Mouse (Mus musculus): ENCODE measurements around the gene Brpf1. TPM values are rescaled to one million over a fixed set of nuclear protein-coding genes. Genes with fewer than 3 reads are reported as not detected.
"Not testable (repeated sequence)": the region's sequence is repeated elsewhere in the genome, so short reads cannot be mapped to it uniquely, and the experiment has no call there.

Gene Brpf1
- polyA plus RNA-seq, 1 experiment from 2014 or later, result 7.5 TPM

DNA sequence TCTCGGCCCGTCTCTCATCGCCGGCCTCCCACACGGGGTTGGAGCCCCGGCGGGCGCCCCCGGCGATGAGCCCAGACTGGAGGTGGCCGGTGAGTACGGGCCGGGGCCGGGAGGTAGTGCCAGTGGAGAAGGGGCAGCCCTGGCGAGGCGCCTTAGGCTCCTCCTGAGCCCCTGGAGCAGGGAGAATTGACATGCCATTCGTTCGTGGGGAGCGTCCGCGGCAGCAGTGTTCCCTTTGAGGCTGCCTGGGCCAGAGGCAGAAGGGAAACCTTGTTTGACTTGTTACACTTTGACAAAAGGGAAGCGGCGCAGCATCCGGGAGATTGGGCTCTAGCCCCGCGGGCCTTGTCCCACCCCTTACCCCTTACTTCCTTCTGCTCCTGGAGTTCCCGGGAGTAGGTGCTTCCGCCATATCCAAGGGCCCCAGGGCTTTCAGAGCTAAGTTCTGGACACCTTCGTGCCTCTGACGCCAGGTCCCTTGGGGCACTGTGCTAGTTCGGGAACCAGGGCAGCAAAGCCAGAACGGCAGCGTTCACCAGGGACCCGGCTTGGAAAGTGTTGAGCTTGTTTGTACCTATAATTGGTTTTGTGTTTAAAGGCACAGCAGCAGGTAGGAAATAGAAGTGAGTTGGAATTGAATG, 664 bp downstream of the Brpf1 start:
- Histone ChIP-seq H3K27ac (peak overlapping the region; percentile 95), H3K36me3 (peaks cover 24% of the 10 kb centered on the region), H3K4me3 (replicated peaks) (peak overlapping the region; percentile 99), H3K27me3 (no peaks in the 10 kb centered on the region), H3K4me2 (peak overlapping the region; percentile 96), H3K4me1 (replicated peaks) (peaks cover 30% of the 10 kb centered on the region), H3K9ac (peak overlapping the region; percentile 97), H3K9me3 (replicated peaks) (no peaks in the 10 kb centered on the region)
- WGBS (ENCODE audit: insufficient replicate concordance), result 1% methylated on average over 34 of the region's 34 CpGs
- ATAC-seq (ENCODE audit: low read depth), result no peak
- DNase-seq, result peak; percentile 43

DNA sequence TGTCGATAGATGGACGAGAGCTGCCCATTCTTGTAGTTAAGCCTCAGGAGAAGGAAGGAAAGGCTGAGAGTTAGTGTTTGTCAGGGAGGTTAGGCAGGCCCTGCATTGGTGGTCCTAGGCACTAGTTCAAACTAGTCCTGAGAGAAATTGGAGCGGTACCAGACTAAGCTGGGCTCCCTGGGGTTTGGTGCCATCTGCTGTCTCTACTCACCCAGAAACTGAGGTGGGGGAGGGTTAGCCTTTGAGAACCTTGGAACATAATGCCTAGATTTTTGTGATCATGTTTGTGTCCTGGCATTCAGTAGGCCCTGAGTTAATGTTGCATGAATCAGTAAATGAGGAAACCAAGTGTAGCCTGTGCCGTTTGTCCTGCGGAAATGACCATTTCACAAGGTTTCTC, 1.2 kb downstream of the Brpf1 start:
- peak overlapping the region; percentile 97 for H3K9ac ChIP-seq
- 20% methylated on average over 5 of the region's 5 CpGs for WGBS (ENCODE audit: insufficient replicate concordance)
- DNase-seq, result no peak
- peak overlapping the region; percentile 99 for H3K4me3 ChIP-seq (replicated peaks)
- no peaks in the 10 kb centered on the region for H3K9me3 ChIP-seq (replicated peaks)
- H3K27ac ChIP-seq, result peak overlapping the region; percentile 95; the same call in 1 of the 2 replicates
- ATAC-seq (ENCODE audit: low read depth), result no peak
- H3K4me2 ChIP-seq, result peak overlapping the region; percentile 96
- H3K27me3 ChIP-seq, result no peaks in the 10 kb centered on the region
- H3K4me1 ChIP-seq (replicated peaks), result peaks cover 30% of the 10 kb centered on the region
- peaks cover 29% of the 10 kb centered on the region for H3K36me3 ChIP-seq

DNA sequence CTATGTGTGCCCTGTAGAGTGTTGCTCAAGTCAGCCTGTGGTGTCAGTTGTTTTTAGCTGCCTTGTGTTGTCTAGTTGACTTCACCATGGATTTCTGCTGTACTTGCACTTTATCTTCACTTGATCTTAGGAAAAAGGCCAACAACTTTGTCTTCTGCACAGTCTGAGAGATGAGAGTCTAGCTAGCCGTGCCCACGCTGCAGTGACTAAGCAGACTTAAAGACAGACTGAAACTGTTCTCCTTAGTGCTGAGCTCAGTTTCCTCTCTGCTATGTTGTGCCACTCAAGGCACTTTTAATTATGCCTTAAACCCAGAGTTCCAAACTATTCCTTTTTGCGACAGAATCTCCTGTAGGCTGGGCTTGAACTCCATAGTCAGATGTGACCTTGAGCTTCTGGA, 9.0 kb downstream of the Brpf1 start:
- Histone ChIP-seq H3K36me3 (peaks cover 93% of the 10 kb centered on the region), H3K4me2 (no peak overlapping the region), H3K9ac (no peak overlapping the region), H3K9me3 (replicated peaks) (no peaks in the 10 kb centered on the region), H3K4me3 (replicated peaks) (no peak overlapping the region), H3K4me1 (replicated peaks) (no peaks in the 10 kb centered on the region), H3K27me3 (no peaks in the 10 kb centered on the region), H3K27ac (no peak overlapping the region)
- no peak for DNase-seq
- no peak for ATAC-seq (ENCODE audit: low read depth)
- 86% methylated on average over 3 of the region's 3 CpGs for WGBS (ENCODE audit: insufficient replicate concordance)

DNA sequence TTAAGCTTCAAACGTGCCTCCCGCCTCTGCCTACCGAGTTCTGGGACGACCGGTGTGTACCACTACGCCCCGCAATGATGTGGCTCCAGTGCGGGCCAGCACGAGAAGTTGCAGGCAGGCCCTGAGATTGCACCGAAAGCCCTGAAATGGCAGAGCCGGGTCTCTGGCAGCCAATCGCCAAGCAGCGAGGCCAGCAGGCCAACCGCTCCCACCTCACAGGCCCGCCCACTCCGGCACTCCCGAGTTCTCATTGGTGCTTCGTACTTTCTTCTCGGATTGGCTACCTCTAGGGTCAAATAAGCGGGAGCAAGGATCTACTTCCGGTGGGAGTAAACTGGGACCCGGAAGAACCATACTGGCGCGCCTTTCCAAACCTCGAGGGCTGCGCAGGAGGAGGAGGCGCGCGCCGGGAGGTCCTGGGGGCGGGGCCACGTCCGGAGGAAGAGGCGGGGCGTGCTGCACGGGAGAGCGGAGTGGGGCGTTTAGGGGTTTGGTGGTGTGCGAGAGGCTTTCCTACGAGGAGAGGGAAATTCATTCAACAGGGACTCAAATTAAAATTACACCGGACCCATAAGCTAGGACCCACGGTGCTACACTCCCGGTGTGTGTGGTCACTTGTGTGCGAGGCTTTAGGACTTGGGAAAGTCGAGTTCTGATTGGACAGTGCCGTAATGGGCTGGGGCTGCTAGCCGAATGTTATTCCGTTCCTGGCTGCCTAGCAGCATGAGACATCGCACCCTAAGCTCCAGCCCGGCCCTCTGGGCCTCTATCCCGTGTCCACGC, 19.8 kb downstream of the Brpf1 start, which contains the start of gene Ogg1:
TSS of gene Ogg1 (plus strand) at position 440 of the 783 bp plus-strand sequence.
- Histone ChIP-seq H3K4me1 (replicated peaks) (peaks cover 41% of the 10 kb centered on the region), H3K9me3 (replicated peaks) (no peaks in the 10 kb centered on the region), H3K4me2 (peak within 1 kb of the TSS; percentile 98), H3K27ac (peak within 1 kb of the TSS; percentile 88), H3K36me3 (peaks cover 50% of the 10 kb centered on the region), H3K9ac (peak within 1 kb of the TSS; percentile 78), H3K27me3 (no peaks in the 10 kb centered on the region), H3K4me3 (replicated peaks) (peak within 1 kb of the TSS; percentile 70)
- under 1% methylated on average over 52 of the region's 52 CpGs for WGBS (ENCODE audit: insufficient replicate concordance)
- peak; percentile 99 for DNase-seq
- peak; percentile 97 for ATAC-seq (ENCODE audit: low read depth)

DNA sequence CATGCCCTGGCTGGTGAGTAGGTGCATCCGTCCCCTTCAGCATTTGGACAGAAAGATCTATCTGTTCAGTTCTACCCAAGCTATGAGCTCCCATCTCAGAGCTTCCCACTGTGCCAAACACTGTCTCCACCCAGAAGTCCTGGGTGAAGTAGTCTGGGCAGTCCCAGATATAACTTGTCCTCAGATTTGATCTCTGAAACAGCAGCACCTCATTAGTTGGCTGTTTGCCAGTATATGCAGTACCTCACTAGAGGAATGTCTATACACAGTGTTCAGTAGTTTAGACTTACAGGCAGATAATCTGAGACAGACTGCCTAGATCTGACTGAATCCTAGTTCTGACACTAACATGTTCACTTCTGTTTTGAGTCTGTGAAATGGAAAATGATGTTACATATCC, 22.5 kb downstream of the Brpf1 start:
- Histone ChIP-seq H3K9me3 (replicated peaks) (no peaks in the 10 kb centered on the region), H3K9ac (no peak overlapping the region; the same call in 1 of the 2 replicates), H3K36me3 (peaks cover 41% of the 10 kb centered on the region)

DNA sequence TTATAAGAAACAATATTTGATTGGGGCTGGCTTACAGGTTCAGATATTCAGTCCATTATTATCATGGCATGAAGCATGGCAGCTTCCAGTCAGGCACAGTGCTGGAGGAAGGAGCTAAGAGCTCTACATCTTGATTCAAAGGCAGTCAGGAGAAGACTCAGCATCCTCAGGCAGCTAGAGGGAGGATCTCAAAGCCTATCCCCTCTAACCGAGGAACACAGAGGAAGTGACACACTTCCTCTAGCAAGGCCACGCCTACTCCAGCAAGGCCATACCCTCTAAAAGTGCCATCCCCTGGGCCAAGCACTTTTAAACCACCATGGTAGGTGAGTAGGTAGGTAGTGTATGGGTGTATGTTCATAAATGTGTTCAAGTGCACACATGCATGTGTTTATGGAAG, 23.6 kb downstream of the Brpf1 start:
- H3K4me3 ChIP-seq (replicated peaks), result no peak overlapping the region
- WGBS (ENCODE audit: insufficient replicate concordance), result 12% methylated on average over 2 of the region's 2 CpGs
- no peak for DNase-seq
- H3K27ac ChIP-seq, result no peak overlapping the region
- ATAC-seq (ENCODE audit: low read depth), result no peak
- no peak overlapping the region for H3K9ac ChIP-seq
- H3K36me3 ChIP-seq, result peaks cover 43% of the 10 kb centered on the region
- peaks cover 42% of the 10 kb centered on the region for H3K4me1 ChIP-seq (replicated peaks)
- no peaks in the 10 kb centered on the region for H3K9me3 ChIP-seq (replicated peaks)
- no peaks in the 10 kb centered on the region for H3K27me3 ChIP-seq
- no peak overlapping the region for H3K4me2 ChIP-seq

More for the DNA sequence above, 22.5 kb downstream of the Brpf1 start:
- Histone ChIP-seq H3K27me3 (no peaks in the 10 kb centered on the region), H3K4me3 (replicated peaks) (no peak overlapping the region), H3K4me2 (no peak overlapping the region), H3K27ac (no peak overlapping the region), H3K4me1 (replicated peaks) (peaks cover 46% of the 10 kb centered on the region)
- ATAC-seq (ENCODE audit: low read depth), result no peak
- WGBS (ENCODE audit: insufficient replicate concordance), result 61% methylated on average over 1 of the region's 1 CpGs
- DNase-seq, result no peak

DNA sequence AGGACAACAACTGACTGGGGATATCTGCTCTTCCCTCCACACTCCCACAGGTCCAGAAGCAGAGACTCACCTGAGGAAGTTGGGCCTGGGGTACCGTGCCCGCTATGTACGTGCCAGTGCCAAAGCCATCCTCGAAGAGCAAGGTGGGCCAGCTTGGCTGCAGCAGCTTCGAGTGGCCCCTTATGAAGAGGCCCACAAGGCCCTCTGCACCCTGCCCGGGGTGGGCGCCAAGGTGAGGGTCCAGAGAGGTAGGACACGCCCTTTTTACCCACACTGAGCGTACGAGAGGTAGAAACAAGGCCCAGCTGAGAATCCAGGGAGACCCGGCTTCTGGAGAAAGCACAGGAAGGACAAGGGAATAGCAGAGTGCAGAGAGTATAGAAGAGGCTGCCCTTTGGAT, 24.8 kb downstream of the Brpf1 start:
- ATAC-seq (ENCODE audit: low read depth) (no peak), DNase-seq (no peak)
- Histone ChIP-seq H3K4me3 (replicated peaks) (no peak overlapping the region), H3K36me3 (peaks cover 50% of the 10 kb centered on the region), H3K27me3 (no peaks in the 10 kb centered on the region), H3K9me3 (replicated peaks) (no peaks in the 10 kb centered on the region), H3K27ac (no peak overlapping the region), H3K4me1 (replicated peaks) (peaks cover 38% of the 10 kb centered on the region), H3K9ac (no peak overlapping the region), H3K4me2 (no peak overlapping the region)
- WGBS (ENCODE audit: insufficient replicate concordance), result 76% methylated on average over 11 of the region's 11 CpGs

DNA sequence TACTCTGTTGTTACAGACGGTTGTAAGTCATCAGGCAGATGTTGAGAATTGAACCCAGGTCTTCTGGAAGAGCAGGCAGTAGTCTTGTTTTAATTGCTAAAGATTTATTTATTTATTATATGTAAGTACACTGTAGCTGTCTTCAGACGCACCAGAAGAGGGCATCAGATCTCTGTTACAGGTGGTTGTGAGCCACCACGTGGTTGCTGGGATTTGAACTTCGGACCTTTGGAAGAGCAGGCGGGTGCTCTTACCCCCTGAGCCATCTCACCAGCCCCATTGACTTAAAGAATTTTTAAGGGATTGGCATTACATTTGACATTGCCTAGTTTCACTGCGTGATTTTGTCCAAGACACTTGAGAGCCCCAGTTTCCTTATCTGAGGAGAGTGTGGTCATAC, 25.8 kb downstream of the Brpf1 start:
- H3K27ac ChIP-seq; H3K4me2 ChIP-seq; H3K27me3 ChIP-seq; ATAC-seq (ENCODE audit: low read depth); H3K9me3 ChIP-seq (replicated peaks); H3K4me3 ChIP-seq (replicated peaks); DNase-seq; H3K9ac ChIP-seq: not testable (repeated sequence)
- H3K4me1 ChIP-seq (replicated peaks), result peaks cover 39% of the 10 kb centered on the region
- WGBS (ENCODE audit: insufficient replicate concordance), result 76% methylated on average over 6 of the region's 6 CpGs
- peaks cover 50% of the 10 kb centered on the region for H3K36me3 ChIP-seq

DNA sequence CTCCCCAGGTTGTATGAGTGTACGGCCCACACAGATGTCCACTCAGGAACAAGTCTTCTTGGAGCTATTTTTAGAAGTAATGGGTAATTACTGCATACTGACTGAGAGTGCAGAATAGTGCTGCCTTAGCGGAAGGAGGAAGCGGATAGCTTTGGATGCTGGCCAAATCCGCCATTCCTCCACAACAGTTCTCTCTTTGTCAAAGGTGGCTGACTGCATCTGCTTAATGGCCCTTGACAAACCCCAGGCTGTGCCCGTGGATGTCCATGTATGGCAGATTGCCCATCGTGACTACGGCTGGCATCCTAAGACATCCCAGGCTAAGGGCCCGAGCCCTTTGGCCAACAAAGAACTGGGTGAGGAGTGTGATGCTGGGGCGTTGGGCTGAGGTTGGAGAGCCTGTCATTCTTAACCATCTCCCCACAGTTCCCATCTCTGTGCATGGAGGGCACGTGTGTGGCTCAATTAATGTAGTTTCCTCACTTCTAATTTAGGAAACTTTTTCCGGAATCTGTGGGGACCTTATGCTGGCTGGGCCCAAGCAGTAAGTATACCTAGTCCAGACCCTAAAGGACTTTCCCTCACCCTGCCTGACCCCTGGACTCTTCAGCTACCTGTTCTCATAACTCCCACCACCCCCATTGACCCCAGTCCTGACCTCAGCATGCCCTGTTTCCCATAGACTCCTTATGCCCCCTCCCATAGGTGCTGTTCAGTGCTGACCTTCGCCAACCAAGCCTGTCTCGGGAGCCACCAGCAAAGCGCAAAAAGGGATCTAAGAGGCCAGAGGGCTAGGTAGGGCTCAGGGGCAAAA, 26.4 kb downstream of the Brpf1 start:
- Histone ChIP-seq H3K27ac (no peak overlapping the region; the same call in 1 of the 2 replicates), H3K36me3 (peaks cover 50% of the 10 kb centered on the region), H3K9ac (no peak overlapping the region), H3K27me3 (no peaks in the 10 kb centered on the region), H3K4me3 (replicated peaks) (no peak overlapping the region), H3K4me2 (no peak overlapping the region), H3K9me3 (replicated peaks) (no peaks in the 10 kb centered on the region), H3K4me1 (replicated peaks) (peaks cover 33% of the 10 kb centered on the region)
- 81% methylated on average over 14 of the region's 14 CpGs for WGBS (ENCODE audit: insufficient replicate concordance)
- ATAC-seq (ENCODE audit: low read depth) (no peak), DNase-seq (no peak)

DNA sequence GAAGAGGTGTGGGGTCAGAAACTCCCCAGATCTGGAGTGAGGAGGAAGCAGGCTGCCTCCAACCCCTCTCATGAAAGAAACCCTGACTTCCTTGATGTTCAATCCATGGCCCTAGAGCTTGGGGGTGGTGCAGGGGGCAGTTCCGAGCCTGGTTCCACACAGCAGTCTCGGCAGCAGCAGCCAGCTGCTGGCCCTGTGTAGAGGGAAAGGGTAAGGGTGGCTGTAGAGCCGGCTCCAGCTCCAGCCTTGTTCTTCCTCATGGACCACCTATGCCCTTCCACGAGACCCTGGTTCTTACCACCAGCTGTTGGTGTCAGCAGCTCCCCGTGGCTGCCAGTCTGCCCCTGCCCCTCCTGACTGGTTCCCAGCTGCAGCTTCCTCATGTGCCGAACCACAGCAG, 27.3 kb downstream of the Brpf1 start:
- no peak overlapping the region for H3K9ac ChIP-seq
- H3K36me3 ChIP-seq, result peaks cover 48% of the 10 kb centered on the region
- H3K4me3 ChIP-seq (replicated peaks), result no peak overlapping the region
- H3K9me3 ChIP-seq (replicated peaks), result no peaks in the 10 kb centered on the region
- ATAC-seq (ENCODE audit: low read depth) (no peak), DNase-seq (no peak)
- no peak overlapping the region for H3K27ac ChIP-seq
- H3K4me2 ChIP-seq, result no peak overlapping the region
- peaks cover 27% of the 10 kb centered on the region for H3K4me1 ChIP-seq (replicated peaks)
- WGBS (ENCODE audit: insufficient replicate concordance), result 69% methylated on average over 6 of the region's 6 CpGs
- H3K27me3 ChIP-seq, result no peaks in the 10 kb centered on the region
